ENCODE assay signal across 19 mouse cellular contexts in genomic region chr12:86336887-86337286, GRCm38 (mm10). TPM values are rescaled to one million over a fixed set of nuclear protein-coding genes. Genes with fewer than 3 reads are reported as not detected.
A peak's percentile ranks its signal among the peaks of the same experiment; 100 is the strongest.
DNase-seq lines count a peak whose midpoint lies in the region; ATAC-seq and TF ChIP-seq lines count a peak whose summit lies in the region.
"Had no signal": no experiment of that assay in that cellular context is flagged by ENCODE, and none has a peak within 500 bp of the region (broad histone marks: within the 10 kb centered on the region; RNA-seq: fewer than 3 reads in every experiment).

No protein-coding gene starts in this region.

- 17% methylated on average over 7 of the region's 7 CpGs for WGBS in forebrain, embryonic 16.5 days
- WGBS in forebrain, embryonic 10.5 days = 54% methylated on average over 7 of the region's 7 CpGs
- WGBS in hindbrain, embryonic 13.5 days = 49% methylated on average over 7 of the region's 7 CpGs
- 24% methylated on average over 7 of the region's 7 CpGs for WGBS in hindbrain, embryonic 16.5 days
- 52% methylated on average over 7 of the region's 7 CpGs for WGBS in midbrain, postnatal 0 days
- 57% methylated on average over 7 of the region's 7 CpGs for WGBS in midbrain, embryonic 13.5 days
- WGBS in limb, embryonic 10.5 days = 40% methylated on average over 7 of the region's 7 CpGs
- 50% methylated on average over 7 of the region's 7 CpGs for WGBS in stomach, postnatal 0 days

- ATAC-seq in forebrain, embryonic 16.5 days = peak; percentile 61; the same call in 1 of the 2 replicates
- no peak for ATAC-seq in hindbrain, embryonic 13.5 days (ENCODE audit: low FRiP score)
- ATAC-seq in hindbrain, embryonic 16.5 days = no peak
- no peak for ATAC-seq in midbrain, postnatal 0 days (ENCODE audit: low FRiP score)
- no peak for ATAC-seq in midbrain, embryonic 13.5 days
- ATAC-seq in stomach, postnatal 0 days (ENCODE audit: low FRiP score, low TSS enrichment) = no peak
- ATAC-seq: intestine, embryonic 16.5 days had no signal

- H3K36me3 ChIP-seq in forebrain, embryonic 16.5 days (ENCODE audit: control insufficient read depth, insufficient read depth) = no peaks in the 10 kb centered on the region
- no peaks in the 10 kb centered on the region for H3K36me3 ChIP-seq in forebrain, embryonic 10.5 days (replicated peaks)
- H3K36me3 ChIP-seq in hindbrain, embryonic 13.5 days = no peaks in the 10 kb centered on the region
- no peaks in the 10 kb centered on the region for H3K36me3 ChIP-seq in hindbrain, embryonic 16.5 days (ENCODE audit: control insufficient read depth, insufficient read depth, low read length)
- H3K36me3 ChIP-seq in midbrain, postnatal 0 days (ENCODE audit: insufficient read depth, low read length) = no peaks in the 10 kb centered on the region
- H3K36me3 ChIP-seq in midbrain, embryonic 13.5 days = no peaks in the 10 kb centered on the region
- H3K36me3 ChIP-seq in limb, embryonic 10.5 days = no peaks in the 10 kb centered on the region
- H3K36me3 ChIP-seq in stomach, postnatal 0 days (ENCODE audit: control insufficient read depth, insufficient read depth, low read length) = no peaks in the 10 kb centered on the region
- H3K36me3 ChIP-seq: embryonic facial prominence, embryonic 13.5 days; G1E; heart, embryonic 15.5 days had no signal

- no peak overlapping the region for H3K9ac ChIP-seq in forebrain, embryonic 16.5 days (replicated peaks; ENCODE audit: low read depth, low read length)
- H3K9ac ChIP-seq in hindbrain, embryonic 13.5 days = no peak overlapping the region; the same call in 1 of the 2 replicates
- no peak overlapping the region for H3K9ac ChIP-seq in hindbrain, embryonic 16.5 days (ENCODE audit: low read depth, low read length)
- 0 out of 2 replicates have a peak overlapping the region, but pooled peaks have one; percentile 13 for H3K9ac ChIP-seq in midbrain, postnatal 0 days (replicated peaks; ENCODE audit: low read length, poor library complexity, severe bottlenecking)
- no peak overlapping the region for H3K9ac ChIP-seq in midbrain, embryonic 13.5 days (replicated peaks)
- no peak overlapping the region for H3K9ac ChIP-seq in stomach, postnatal 0 days (ENCODE audit: low read length)
- H3K9ac ChIP-seq: embryonic facial prominence, embryonic 13.5 days; heart, embryonic 15.5 days had no signal

- TF ChIP-seq EP300 in stomach, postnatal 0 days (optimal IDR thresholded peaks at IDR 0.05) = no peak

- no peak overlapping the region for H3K4me3 ChIP-seq in forebrain, embryonic 16.5 days (replicated peaks; ENCODE audit: low read length)
- H3K4me3 ChIP-seq in forebrain, embryonic 10.5 days = no peak overlapping the region
- no peak overlapping the region for H3K4me3 ChIP-seq in hindbrain, embryonic 13.5 days
- no peak overlapping the region for H3K4me3 ChIP-seq in hindbrain, embryonic 16.5 days (ENCODE audit: low read length)
- H3K4me3 ChIP-seq in midbrain, postnatal 0 days (ENCODE audit: low read depth, low read length) = no peak overlapping the region
- H3K4me3 ChIP-seq in midbrain, embryonic 13.5 days (replicated peaks) = no peak overlapping the region
- no peak overlapping the region for H3K4me3 ChIP-seq in limb, embryonic 10.5 days
- no peak overlapping the region for H3K4me3 ChIP-seq in stomach, postnatal 0 days (ENCODE audit: low read depth, low read length)
- H3K4me3 ChIP-seq: embryonic facial prominence, embryonic 13.5 days; heart, adult 2 months; heart, embryonic 15.5 days had no signal

- peaks cover 4% of the 10 kb centered on the region; the same call in 1 of the 2 replicates for H3K4me1 ChIP-seq in forebrain, embryonic 16.5 days (replicated peaks; ENCODE audit: control insufficient read depth, insufficient read depth, low read length)
- H3K4me1 ChIP-seq in forebrain, embryonic 10.5 days = peaks cover 14% of the 10 kb centered on the region
- peaks cover 11% of the 10 kb centered on the region for H3K4me1 ChIP-seq in hindbrain, embryonic 13.5 days (replicated peaks)
- 0 out of 2 replicates have a peak, but pooled peaks cover 3% of the 10 kb centered on the region for H3K4me1 ChIP-seq in hindbrain, embryonic 16.5 days (ENCODE audit: control insufficient read depth, insufficient read depth, low read depth, low read length)
- H3K4me1 ChIP-seq in midbrain, postnatal 0 days (ENCODE audit: insufficient read depth, low read length) = no peaks in the 10 kb centered on the region; the same call in 1 of the 2 replicates
- 0 out of 2 replicates have a peak, but pooled peaks cover 8% of the 10 kb centered on the region for H3K4me1 ChIP-seq in midbrain, embryonic 13.5 days (replicated peaks)
- H3K4me1 ChIP-seq in limb, embryonic 10.5 days = peaks cover 13% of the 10 kb centered on the region
- H3K4me1 ChIP-seq in stomach, postnatal 0 days (replicated peaks; ENCODE audit: control insufficient read depth, insufficient read depth) = no peaks in the 10 kb centered on the region

- TF ChIP-seq CTCF in midbrain, postnatal 0 days (IDR thresholded peaks at IDR 0.05) = no peak
- TF ChIP-seq CTCF in stomach, postnatal 0 days (IDR thresholded peaks at IDR 0.05; ENCODE audit: low read depth) = no peak

- DNase-seq in forebrain, embryonic 10.5 days (ENCODE audit: extremely low spot score, low spot score) = no peak
- DNase-seq in midbrain, postnatal 0 days (ENCODE audit: low spot score) = no peak
- no peak for DNase-seq in limb, embryonic 10.5 days (ENCODE audit: low spot score)
- DNase-seq in stomach, postnatal 0 days (ENCODE audit: low spot score) = no peak
- DNase-seq: adrenal gland, postnatal 10 days; cerebellum, adult 11-12 months; cerebellum, adult 9-10 months; cerebellum, postnatal 25 days; gastrocnemius, postnatal 10 days; heart, adult 2 months; kidney, adult 2 months had no signal

- no peak overlapping the region for H3K27ac ChIP-seq in forebrain, embryonic 16.5 days (ENCODE audit: low read length)
- H3K27ac ChIP-seq in forebrain, embryonic 10.5 days = no peak overlapping the region
- H3K27ac ChIP-seq in hindbrain, embryonic 13.5 days = peak overlapping the region; percentile 40; the same call in 1 of the 2 replicates
- no peak overlapping the region for H3K27ac ChIP-seq in hindbrain, embryonic 16.5 days (ENCODE audit: low read depth, low read length)
- H3K27ac ChIP-seq in midbrain, postnatal 0 days (ENCODE audit: low read depth, low read length) = no peak overlapping the region
- H3K27ac ChIP-seq in midbrain, embryonic 13.5 days = no peak overlapping the region
- H3K27ac ChIP-seq in limb, embryonic 10.5 days = peak overlapping the region; percentile 37; the same call in 1 of the 2 replicates
- no peak overlapping the region for H3K27ac ChIP-seq in stomach, postnatal 0 days (replicated peaks)
- H3K27ac ChIP-seq: embryonic facial prominence, embryonic 13.5 days; heart, adult 2 months; heart, embryonic 15.5 days had no signal

- no peaks in the 10 kb centered on the region for H3K27me3 ChIP-seq in forebrain, embryonic 16.5 days (replicated peaks; ENCODE audit: control insufficient read depth, insufficient read depth, low read length)
- H3K27me3 ChIP-seq in forebrain, embryonic 10.5 days (ENCODE audit: poor library complexity, severe bottlenecking) = peaks cover 13% of the 10 kb centered on the region
- H3K27me3 ChIP-seq in hindbrain, embryonic 13.5 days = peaks cover 17% of the 10 kb centered on the region; the same call in 1 of the 2 replicates
- H3K27me3 ChIP-seq in hindbrain, embryonic 16.5 days (replicated peaks; ENCODE audit: control insufficient read depth, insufficient read depth, low read length) = no peaks in the 10 kb centered on the region
- no peaks in the 10 kb centered on the region for H3K27me3 ChIP-seq in midbrain, postnatal 0 days (ENCODE audit: insufficient read depth, low read length)
- peaks cover under 1% of the 10 kb centered on the region; the same call in 1 of the 2 replicates for H3K27me3 ChIP-seq in midbrain, embryonic 13.5 days
- H3K27me3 ChIP-seq in limb, embryonic 10.5 days (ENCODE audit: low read depth, poor library complexity, severe bottlenecking) = 0 out of 2 replicates have a peak, but pooled peaks cover 4% of the 10 kb centered on the region
- H3K27me3 ChIP-seq in stomach, postnatal 0 days (ENCODE audit: control insufficient read depth, insufficient read depth, low read length) = no peaks in the 10 kb centered on the region
- H3K27me3 ChIP-seq: embryonic facial prominence, embryonic 13.5 days; heart, embryonic 15.5 days had no signal

- H3K4me2 ChIP-seq in forebrain, embryonic 16.5 days (ENCODE audit: low read length) = no peak overlapping the region
- H3K4me2 ChIP-seq in hindbrain, embryonic 13.5 days = no peak overlapping the region
- H3K4me2 ChIP-seq in hindbrain, embryonic 16.5 days (ENCODE audit: low read length) = no peak overlapping the region
- H3K4me2 ChIP-seq in midbrain, postnatal 0 days (ENCODE audit: low read depth, low read length, poor library complexity, severe bottlenecking) = no peak overlapping the region
- H3K4me2 ChIP-seq in midbrain, embryonic 13.5 days (replicated peaks) = no peak overlapping the region
- no peak overlapping the region for H3K4me2 ChIP-seq in stomach, postnatal 0 days (replicated peaks; ENCODE audit: low read depth)
- H3K4me2 ChIP-seq: embryonic facial prominence, embryonic 13.5 days; heart, embryonic 15.5 days had no signal

- no peaks in the 10 kb centered on the region for H3K9me3 ChIP-seq in forebrain, embryonic 16.5 days (ENCODE audit: control insufficient read depth, low read length)
- no peaks in the 10 kb centered on the region for H3K9me3 ChIP-seq in forebrain, embryonic 10.5 days
- H3K9me3 ChIP-seq in hindbrain, embryonic 13.5 days = no peaks in the 10 kb centered on the region
- H3K9me3 ChIP-seq in hindbrain, embryonic 16.5 days (ENCODE audit: control insufficient read depth, low read length) = no peaks in the 10 kb centered on the region
- H3K9me3 ChIP-seq in midbrain, postnatal 0 days (ENCODE audit: low read length) = no peaks in the 10 kb centered on the region
- H3K9me3 ChIP-seq in midbrain, embryonic 13.5 days = no peaks in the 10 kb centered on the region
- no peaks in the 10 kb centered on the region for H3K9me3 ChIP-seq in limb, embryonic 10.5 days (replicated peaks)
- H3K9me3 ChIP-seq in stomach, postnatal 0 days (ENCODE audit: control insufficient read depth, low read length) = no peaks in the 10 kb centered on the region
- H3K9me3 ChIP-seq: embryonic facial prominence, embryonic 13.5 days; heart, embryonic 15.5 days had no signal

RNA-seq across cellular contexts. Expression of gene Esrrb, which starts 24.0 kb away (rescaled TPM):
- 0.24 and 0.27 TPM in 2 replicates for polyA plus RNA-seq in forebrain, embryonic 16.5 days (2015; fragmentation: Nextera tagmentation; extraction: Ambion mirVana)
- polyA plus RNA-seq in forebrain, embryonic 10.5 days (2016; fragmentation: Nextera tagmentation; extraction: Ambion mirVana) = 0.12 and 0.14 TPM in 2 replicates
- polyA plus RNA-seq in hindbrain, embryonic 13.5 days (2015; fragmentation: Nextera tagmentation; extraction: Ambion mirVana) = 5.3 and 6.7 TPM in 2 replicates
- polyA plus RNA-seq in hindbrain, embryonic 16.5 days (2015; fragmentation: Nextera tagmentation; extraction: Ambion mirVana) = 5.2 and 7.0 TPM in 2 replicates
- 10.1 and 11.6 TPM in 2 replicates for total RNA-seq in midbrain, postnatal 0 days (2014; rRNA removed)
- polyA plus RNA-seq in midbrain, postnatal 0 days (2015; fragmentation: Nextera tagmentation; extraction: Ambion mirVana) = 3.3 and 4.3 TPM in 2 replicates
- polyA plus RNA-seq in midbrain, embryonic 13.5 days (2015; fragmentation: Nextera tagmentation; extraction: Ambion mirVana) = 4.7 and 6.5 TPM in 2 replicates
- polyA plus RNA-seq in limb, embryonic 10.5 days (2016; fragmentation: Nextera tagmentation; extraction: Ambion mirVana) = 0.06 and 0.15 TPM in 2 replicates
- polyA plus RNA-seq in stomach, postnatal 0 days (2015; fragmentation: Nextera tagmentation; extraction: Ambion mirVana) = 0.13 and 0.21 TPM in 2 replicates
- polyA plus RNA-seq: G1E had no signal

Comparison
In these comparisons a context has a peak if more than half of its experiments do, and no peak if none do; other contexts are left out.
1. H3K27ac ChIP-seq: peak in hindbrain, embryonic 13.5 days (single experiment) and limb, embryonic 10.5 days (single experiment); none in forebrain, embryonic 16.5 days (single experiment), forebrain, embryonic 10.5 days (single experiment), hindbrain, embryonic 16.5 days (single experiment), midbrain, postnatal 0 days (single experiment), midbrain, embryonic 13.5 days (single experiment) and stomach, postnatal 0 days (single experiment).